ENCODE assay signal across 14 mouse cellular contexts in genomic region chr9:28617666-28618065, GRCm38 (mm10).
"Had no signal": no experiment of that assay in that cellular context is flagged by ENCODE, and none has a peak within 500 bp of the region (broad histone marks: within the 10 kb centered on the region; RNA-seq: fewer than 3 reads in every experiment).

No protein-coding gene starts in this region.

- DNase-seq: kidney, postnatal 36 days; liver; liver, embryonic 13.5 days; liver, postnatal 0 days; lung, postnatal 14 days; right cerebral cortex, postnatal 25 days; thymus, postnatal 36 days had no signal

- H3K4me3 ChIP-seq: limb, embryonic 12.5 days; liver, embryonic 13.5 days; lung, embryonic 15.5 days; midbrain, embryonic 12.5 days; neural tube, embryonic 13.5 days had no signal

- H3K27ac ChIP-seq: kidney, postnatal 0 days; limb, embryonic 12.5 days; liver, embryonic 13.5 days; lung, embryonic 15.5 days; macrophage; midbrain, embryonic 12.5 days; neural tube, embryonic 13.5 days had no signal

- H3K27me3 ChIP-seq: limb, embryonic 12.5 days; liver, embryonic 13.5 days; lung, embryonic 15.5 days; midbrain, embryonic 12.5 days; neural tube, embryonic 13.5 days had no signal

- ATAC-seq: liver, postnatal 0 days; midbrain, embryonic 16.5 days had no signal

- H3K4me1 ChIP-seq: limb, embryonic 12.5 days; liver, embryonic 13.5 days; lung, embryonic 15.5 days; midbrain, embryonic 12.5 days had no signal
